Mouse (Mus musculus): Measurements from ENCODE around the gene Slc35c2.

Slc35c2 gene

DNA sequence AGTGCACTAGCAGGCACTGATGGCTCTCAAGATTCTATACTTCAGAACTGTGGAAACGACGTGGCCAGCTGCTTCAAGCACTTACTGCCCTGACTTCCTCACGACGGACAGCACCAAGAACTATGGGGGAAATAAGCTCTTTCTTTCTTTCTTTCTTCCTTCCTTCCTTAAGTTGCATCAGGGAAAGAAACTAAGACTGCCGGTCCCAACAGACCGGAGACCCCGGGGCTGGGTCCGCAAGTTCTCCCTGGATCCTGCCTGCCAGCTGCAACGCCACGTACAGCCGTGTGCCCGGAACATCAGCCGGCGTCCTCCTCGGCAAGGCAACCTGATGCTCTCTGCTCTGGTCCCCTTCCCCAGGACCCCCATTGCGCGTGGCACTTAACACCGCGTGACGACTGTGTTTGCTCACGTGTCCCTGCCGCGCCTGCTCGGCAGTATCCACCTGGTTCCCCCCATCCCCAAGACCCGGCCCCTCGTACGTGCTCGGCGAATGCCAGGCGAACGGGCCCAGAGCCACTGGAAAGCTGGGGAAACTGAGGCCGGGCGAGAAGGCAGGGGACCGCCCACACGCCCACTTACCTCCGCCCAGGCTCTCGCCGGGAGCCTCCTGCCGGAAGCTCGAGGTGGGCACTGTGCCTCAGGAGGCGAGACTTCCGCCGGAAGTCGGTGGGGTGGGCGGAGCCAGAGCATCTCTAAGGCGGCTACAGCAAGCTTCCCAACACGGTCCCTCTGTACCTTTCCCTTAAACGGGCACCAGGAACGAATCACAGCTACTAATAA, at the start of gene Slc35c2:
Gene Slc35c2, minus strand, starts transcription at position 668 of the 783 bp plus-strand sequence.
- peak; percentile 74 to 80 for DNase-seq (ENCODE audit: low spot score in 2 of 2)

GRCm38 (mm10) chr2:165337191-165337590, 49.5 kb upstream of the Slc35c2 start:
- peak; percentile 26 to 45 for DNase-seq (ENCODE audit: low spot score in 2 of 2)

DNA sequence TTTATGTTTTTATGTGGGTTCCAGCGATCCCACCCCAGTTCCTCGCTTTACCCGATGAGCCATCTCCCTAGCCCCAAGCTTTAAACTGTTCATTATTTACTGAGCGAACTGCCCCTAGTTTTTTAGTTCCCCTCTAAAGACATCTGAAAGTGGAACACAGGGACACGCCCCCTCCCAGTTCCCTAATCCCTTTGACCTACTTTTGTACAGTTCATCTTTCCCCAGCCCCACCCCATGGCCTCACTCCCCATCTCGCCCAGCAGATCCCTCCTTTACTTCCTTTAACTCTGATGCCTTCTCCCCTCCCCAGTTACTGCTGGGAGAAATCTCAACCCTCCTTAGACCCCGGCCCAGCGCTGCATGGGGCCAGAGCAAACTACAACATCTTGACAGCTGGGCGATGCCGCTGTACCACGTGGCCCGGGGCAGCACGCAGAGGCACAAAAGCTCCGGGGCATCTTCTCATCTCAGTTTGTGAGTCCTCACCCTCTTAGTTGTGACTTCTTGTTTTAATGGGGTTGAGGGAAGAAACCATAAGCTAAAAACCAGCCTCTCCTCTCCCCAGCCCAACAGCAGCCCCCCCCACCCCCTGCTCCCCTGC, 45.0 kb upstream of the Slc35c2 start:
- DNase-seq (ENCODE audit: low spot score in 2 of 2), result peak in 1 of 2 experiments; percentile 25

GRCm38 (mm10) chr2:165329703-165330102, 42.0 kb upstream of the Slc35c2 start:
- no peak for DNase-seq (ENCODE audit: low spot score in 2 of 2)

DNA sequence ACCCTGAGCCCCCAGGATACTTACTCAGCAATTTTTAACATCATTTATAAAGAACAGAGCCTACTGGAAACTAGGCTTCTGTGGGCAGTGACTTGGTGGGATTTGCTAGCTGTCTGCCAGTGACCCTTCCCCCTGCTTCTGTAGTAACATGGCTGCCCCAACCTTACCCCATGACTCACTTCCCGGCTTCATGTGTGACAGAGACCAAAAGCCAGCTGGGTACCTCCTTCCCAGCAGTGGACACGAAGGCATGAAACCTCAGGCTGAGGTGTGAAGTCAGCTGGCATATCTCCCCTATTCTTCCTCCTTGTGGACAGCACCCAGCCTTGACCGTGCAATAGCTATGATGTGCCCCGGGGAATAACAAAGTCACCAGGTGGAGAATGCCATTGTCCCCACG, 41.1 kb upstream of the Slc35c2 start:
- no peak for DNase-seq (ENCODE audit: low spot score in 2 of 2)

DNA sequence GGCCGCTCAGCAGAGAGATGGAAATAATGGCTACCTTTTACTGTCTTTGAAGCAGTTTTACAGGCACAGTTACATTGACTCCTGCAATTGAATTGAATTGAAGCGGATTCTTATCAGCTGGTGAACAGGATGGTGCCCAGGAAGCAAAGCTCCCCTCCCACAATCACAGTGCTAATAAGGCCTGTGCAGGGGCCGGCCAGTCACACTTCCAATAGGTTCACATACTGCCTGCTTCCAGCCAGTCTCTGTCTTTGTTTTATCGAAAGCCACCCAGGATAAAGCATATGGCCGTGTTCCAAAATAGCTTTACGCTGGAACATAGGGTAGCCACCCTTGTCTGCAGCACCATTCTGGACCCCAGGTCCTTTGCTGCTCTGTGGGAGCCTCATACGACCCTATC, 39.7 kb upstream of the Slc35c2 start:
- DNase-seq (ENCODE audit: low spot score in 2 of 2), result no peak

- peak; percentile 95 to 96 for DNase-seq (ENCODE audit: low spot score in 2 of 2)
These were observed 38.9 kb upstream of the Slc35c2 start, which contains the start of gene Elmo2 for GRCm38 (mm10) chr2:165326304-165327190. TSS of gene Elmo2 (minus strand) at chr2:165326479.

DNA sequence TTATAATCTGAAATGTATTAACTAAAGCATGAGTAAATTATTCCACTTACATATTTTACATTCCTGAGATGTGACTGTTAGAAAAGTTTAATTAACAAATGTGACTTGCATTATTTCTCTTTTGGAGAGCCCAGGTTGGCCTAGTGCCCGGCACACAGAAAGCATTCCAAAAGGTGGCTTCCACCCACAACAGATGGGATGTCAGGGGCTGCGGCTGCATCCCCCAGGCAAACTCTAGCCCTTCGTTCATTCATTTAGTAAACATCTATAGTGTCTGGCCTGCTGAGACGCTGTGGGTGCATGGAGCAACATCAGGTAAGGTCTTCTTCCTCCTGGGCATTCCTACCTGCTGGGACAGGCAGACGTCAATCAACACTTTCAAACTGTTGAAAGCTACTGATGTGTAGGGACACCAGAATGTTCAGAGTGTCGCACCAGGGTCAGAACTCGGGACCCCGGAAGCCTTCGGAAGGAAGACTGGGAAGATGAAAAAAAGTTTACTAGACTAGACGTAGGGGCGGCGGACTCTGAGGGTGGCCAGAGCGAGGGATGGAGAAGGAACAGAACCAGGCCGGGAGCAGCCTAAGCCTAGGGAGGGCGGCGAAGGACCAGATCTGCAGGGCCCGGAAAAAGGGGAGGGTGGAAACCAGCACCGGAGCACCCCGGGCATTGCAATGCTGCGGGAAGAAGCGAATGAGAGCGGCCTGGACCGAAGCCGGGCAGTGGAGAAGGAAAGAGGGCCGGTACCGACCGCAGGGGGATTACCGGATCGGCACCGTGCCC, 38.0 kb upstream of the Slc35c2 start:
- DNase-seq (ENCODE audit: low spot score in 2 of 2), result no peak

- no peak for DNase-seq (ENCODE audit: low spot score in 2 of 2)
These were observed 36.3 kb upstream of the Slc35c2 start for GRCm38 (mm10) chr2:165323928-165324327.

GRCm38 (mm10) chr2:165323484-165323883, 35.8 kb upstream of the Slc35c2 start:
- no peak for DNase-seq (ENCODE audit: low spot score in 2 of 2)

- DNase-seq (ENCODE audit: low spot score in 2 of 2), result no peak
These were observed 34.5 kb upstream of the Slc35c2 start for GRCm38 (mm10) chr2:165321981-165322735.

- no peak for DNase-seq (ENCODE audit: low spot score in 2 of 2)
These were observed 33.8 kb upstream of the Slc35c2 start for GRCm38 (mm10) chr2:165321381-165321888.

- no peak for DNase-seq (ENCODE audit: low spot score in 2 of 2)
These were observed 33.0 kb upstream of the Slc35c2 start for GRCm38 (mm10) chr2:165320531-165321150.

- no peak for DNase-seq (ENCODE audit: low spot score in 2 of 2)
These were observed 31.8 kb upstream of the Slc35c2 start for GRCm38 (mm10) chr2:165319503-165319902.

DNA sequence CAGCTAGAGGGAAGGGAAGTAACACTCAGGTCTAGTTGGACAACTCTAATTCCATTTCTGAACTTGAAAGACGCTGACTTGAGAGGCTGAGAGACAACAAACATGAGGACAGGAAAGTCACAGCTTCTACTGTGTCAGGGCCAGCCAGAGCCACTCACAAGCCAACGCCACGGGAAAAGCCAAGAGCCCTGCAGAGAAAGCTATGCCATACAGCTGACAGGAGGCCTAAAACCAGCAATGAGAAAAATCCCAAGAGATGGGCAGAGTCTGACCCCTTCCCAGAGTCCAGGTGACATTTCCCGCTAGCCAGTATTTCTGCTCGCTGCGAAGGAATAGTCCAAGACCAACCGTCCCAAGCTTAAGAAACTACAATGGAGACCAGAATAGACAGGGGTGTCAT, 31.3 kb upstream of the Slc35c2 start:
- no peak for DNase-seq (ENCODE audit: low spot score in 2 of 2)

DNA sequence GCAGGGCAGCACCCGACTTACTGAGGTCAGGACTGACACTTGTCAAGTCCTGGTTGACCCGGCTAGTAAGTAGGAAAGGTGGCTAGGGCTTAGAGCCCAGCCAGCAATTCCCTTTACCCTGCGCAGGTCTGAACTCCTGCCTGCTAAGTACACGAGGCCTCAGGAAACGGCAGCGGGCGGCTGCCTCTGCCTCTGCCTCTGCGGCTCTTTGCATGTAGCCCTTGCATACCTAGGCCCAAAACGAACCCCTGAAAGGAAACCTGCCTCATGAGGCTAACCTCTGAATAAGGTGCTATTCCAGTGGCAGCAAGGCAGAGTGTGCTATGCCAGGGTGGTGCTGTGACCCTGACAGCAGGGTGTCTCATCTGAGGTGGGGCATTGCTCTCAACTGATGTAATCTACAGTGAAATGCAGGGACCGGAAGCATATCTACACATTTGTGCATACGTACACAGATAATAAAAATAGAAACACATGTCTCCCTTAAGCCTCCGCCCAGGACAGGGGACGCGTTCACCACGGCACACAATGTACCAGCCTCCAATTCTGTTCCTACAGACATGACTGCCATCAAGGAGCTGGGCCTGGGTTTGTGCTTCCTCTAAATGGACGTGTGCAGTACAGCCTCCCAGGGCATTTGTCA, 30.1 kb upstream of the Slc35c2 start:
- no peak for DNase-seq (ENCODE audit: low spot score in 2 of 2)

GRCm38 (mm10) chr2:165316837-165317473, 29.3 kb upstream of the Slc35c2 start:
- no peak for DNase-seq (ENCODE audit: low spot score in 2 of 2)

- DNase-seq (ENCODE audit: low spot score in 2 of 2), result no peak
These were observed 28.5 kb upstream of the Slc35c2 start for GRCm38 (mm10) chr2:165316204-165316603.

DNA sequence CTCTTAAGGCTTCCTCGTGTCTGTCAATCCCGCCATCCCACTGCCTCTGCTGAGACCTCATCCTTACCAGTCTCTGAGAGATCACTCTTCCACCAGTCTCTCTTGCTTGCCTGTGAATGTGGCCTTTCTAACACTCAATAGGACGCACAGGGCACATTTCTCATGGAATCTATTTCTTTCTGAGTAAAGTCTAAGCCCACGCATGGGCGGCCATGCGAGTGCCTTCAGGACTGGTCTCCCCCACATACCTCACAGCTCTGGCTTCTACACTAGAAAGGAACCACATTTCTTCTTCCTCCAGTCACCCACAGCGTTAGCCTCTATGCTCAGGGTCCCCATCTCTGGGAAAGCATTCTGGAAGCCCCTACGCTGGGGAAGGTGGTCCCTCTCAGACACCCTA, 26.5 kb upstream of the Slc35c2 start:
- DNase-seq (ENCODE audit: low spot score in 2 of 2), result no peak
